Mouse (Mus musculus): ENCODE measurements around the gene Gigyf2.
"Not testable (repeated sequence)": the region's sequence is repeated elsewhere in the genome, so short reads cannot be mapped to it uniquely, and the experiment has no call there.

The Gigyf2 gene

DNA sequence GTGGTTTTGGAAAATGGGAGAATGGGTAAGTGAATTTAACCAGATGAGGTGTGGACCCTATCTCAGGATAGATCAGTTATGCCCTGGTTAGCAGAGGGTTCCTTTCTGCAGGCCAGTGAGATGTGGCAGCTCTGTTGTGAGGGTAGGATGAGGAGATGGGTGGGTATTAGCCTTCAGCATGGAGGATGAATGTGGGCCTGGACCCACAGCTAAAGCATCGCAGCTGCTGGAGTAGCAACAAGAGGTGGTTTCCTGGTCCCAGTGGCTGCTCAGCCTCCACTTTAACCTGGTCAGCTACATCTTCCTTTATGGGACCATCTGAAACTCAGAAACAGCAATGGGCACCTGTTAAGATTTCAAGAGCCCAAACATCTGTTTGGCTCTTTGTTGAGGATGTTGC lies 129.6 kb downstream of the Gigyf2 start:
- no peak for DNase-seq

DNA sequence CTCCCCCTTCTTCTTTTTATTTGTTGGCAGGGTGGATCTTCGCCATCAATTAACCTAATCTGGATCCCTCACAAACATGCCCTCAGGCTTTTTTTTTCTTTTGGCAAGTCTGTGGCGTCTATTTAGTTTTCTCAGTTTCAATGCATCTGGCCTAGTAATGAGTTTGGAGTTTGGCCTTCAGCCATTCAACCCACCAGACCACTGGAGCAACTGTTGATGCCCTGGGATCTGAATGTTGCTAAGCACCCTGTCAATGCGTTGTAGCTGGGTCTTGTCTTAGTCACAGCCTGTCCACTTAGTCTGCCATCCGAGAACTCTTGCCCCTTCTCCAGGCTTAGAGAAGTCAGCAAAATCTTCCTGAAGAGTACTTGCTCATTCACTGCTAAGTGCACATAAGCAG lies 131.2 kb downstream of the Gigyf2 start:
- no peak for DNase-seq

DNA sequence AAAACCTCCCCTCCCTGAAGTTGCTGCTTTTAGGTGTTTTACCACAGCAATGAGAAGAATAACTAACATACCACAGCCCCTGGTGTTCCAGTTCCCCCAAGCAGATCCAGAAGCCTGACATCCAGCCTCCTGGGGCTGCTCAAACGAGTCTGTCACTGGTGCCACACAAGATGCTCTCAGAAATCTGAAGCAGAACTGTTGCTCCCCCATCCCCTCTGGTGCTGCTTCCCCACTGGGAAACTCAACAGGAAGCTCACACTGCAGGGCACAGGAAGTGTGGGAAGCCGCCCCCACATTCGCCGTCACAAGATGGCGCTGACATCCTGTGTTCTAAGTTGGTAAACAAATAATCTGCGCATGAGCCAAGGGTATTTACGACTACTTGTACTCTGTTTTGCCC lies 133.1 kb downstream of the Gigyf2 start:
- not testable (repeated sequence) for DNase-seq

DNA sequence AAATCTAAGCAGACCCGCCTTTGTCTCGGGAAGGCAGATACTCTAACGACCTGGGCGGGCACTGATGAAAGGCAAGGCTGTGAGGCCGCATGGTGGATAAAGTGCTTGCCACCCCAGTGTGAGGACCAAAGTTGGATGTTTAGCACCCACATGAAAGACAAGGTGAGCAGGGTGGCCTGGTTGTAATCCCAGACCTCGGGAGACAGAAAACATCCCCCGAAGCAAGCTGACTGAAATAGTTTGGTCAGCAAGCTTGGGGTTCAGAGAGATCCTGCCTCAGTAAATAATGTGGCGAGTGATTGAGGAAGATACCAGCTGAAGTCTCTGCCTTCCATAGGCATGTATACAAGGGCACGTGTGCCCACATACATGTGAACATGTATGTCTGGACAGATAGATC lies 140.7 kb downstream of the Gigyf2 start:
- no peak for DNase-seq

DNA sequence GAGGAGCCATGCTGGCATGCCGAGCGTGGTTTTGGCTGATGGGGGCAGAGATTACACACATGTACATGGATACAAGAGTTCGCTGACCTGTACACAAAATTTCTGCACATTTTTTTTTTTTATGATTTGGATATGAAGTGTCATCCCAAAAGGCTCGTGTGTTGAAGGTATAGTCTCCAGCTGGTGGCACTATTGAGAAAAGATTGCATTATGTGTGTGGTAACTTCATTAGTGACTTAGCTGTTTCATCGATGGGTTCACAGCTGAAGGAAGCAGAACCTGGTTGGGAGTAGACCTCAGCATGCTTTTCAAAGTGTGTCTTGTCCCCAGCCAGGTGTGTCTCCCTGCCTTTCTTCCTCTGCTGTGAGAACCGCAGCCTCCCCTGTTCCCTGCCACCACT lies 141.5 kb downstream of the Gigyf2 start:
- DNase-seq, result no peak

DNA sequence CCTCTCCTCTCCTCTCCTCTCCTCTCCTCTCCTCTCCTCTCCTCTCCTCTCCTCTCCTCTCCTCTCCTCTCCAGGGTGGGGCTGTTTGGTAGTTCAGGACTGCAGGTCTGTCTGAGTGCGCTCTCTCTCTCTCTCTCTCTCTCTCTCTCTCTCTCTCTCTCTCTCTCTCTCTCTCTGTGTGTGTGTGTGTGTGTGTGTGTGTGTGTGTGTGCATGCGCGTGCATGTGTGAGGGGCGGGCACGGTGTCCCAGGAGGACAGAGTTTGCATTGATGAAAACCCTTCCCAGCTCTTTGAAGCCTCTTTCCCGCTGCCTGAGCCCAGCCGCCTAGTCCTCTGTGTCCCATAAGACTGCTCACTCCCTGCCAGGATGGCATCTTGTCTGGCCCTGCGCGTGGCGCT lies 143.2 kb downstream of the Gigyf2 start, which contains the start of gene Snorc:
Gene Snorc, plus strand, starts transcription at position 301 of the 400 bp plus-strand sequence.
- DNase-seq, result not testable (repeated sequence)

DNA sequence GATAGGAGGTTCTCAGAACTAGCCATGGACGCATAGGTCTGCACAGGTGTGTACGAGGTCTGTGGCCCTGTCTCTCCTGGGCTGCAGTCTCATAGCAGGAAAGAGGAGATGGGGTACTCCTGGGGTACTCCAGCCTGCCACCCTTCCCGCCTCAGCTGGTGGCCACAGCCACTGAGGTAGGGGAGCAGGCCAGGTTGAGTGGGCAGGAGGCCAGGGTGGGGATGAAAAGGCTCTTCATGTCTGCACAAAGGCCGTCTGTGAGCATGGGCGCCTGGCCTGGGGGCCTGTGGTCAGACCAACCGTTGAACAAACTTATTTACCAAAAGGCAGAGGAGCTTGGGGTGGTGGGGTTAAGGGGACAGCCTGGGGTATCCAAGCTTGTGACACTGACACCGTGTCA lies 145.1 kb downstream of the Gigyf2 start:
- DNase-seq, result no peak

DNA sequence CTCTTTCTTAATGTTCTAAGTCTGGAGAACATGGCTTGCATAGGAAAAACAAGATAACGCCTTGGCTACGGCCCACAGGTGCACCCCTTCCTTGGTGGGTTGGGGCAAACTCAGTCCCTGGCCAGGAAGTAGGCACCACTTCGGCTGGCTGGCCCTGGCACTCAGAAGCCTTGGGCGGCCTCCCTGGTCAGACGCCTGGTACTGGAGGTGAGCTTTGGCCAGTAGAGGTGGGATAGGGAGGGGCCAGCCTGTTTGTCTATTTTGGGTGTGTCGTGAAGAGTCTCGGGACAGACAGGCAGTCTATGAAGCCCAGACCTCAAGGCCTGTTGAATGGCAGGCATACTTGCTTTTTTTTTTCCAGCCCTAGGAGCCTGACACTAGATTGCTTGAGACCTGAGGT lies 145.8 kb downstream of the Gigyf2 start:
- DNase-seq, result no peak

DNA sequence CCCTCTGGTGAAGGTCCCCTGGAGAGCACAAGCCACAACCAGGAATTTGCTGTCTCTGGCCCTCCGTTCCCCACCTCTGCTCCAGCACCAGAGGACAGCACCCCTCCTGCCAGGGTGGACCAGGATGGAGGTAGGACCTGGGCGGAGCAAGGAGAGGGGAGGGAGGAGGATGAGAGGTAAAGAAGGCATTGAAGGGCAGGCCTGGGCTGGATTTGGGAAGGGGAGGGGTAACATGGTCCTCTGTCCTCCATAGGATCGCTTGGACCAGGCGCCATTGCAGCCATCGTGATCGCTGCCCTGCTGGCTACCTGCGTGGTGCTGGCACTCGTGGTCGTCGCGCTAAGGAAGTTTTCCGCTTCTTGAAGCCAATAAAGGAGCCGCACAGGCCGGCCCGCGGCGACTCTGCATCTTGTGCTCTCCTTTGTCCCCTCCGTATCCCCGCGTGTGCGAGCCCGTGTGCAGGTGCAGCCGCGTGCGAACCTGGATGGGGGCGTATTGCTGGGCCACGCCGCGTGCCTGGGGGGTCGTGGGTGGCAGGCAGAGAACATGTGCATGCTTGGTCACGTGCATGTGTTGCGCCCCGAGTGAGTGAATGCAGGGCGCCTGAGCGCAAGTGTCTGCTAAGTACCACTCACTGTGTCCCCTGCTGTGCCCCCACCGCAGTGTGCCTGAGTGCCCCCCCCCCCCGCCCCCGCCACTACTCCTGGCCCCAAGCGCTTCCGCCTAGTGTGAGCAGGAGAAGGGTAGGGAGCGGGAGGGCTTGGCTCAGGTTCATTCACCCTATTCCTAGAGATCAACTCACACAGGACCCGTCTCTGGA lies 148.5 kb downstream of the Gigyf2 start:
- DNase-seq, result peak; percentile 48

DNA sequence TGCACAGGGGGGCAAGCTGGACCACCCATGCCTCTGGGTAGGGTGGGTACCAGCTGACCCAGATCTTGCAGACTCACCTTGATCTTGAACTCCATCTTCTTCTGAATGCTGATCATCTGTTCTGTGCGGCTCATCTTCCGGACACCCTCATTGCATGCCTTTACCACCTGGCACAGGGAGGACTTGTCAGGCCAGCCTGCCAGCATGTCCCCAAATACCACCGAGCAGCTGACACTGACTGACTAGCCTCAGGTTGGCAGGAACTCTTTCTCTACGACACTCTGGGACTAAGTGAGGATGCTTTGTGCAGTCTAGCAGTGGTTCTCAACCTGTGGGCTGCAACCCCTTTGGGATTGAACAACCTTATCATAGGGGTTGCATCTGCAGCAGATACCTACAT lies 155.7 kb downstream of the Gigyf2 start:
- DNase-seq, result no peak

DNA sequence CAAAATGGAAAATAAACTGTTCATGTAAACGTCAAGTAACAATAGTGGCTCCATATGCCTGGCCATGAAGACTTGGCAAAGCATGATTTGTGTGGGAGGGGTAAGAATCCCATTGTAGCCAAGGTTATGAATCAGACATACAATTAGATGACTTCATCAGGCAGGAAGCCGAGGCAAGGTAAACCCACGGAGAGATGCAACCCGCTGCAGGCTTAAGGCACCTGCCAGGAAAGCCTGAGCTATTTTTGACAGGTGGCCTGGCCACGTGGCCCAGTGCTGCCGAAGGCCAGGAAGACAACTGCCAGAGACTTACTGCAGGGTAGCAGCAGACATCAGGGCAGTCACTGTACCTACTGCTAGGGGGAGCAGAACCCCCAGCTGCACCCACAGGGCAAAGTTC lies 159.6 kb downstream of the Gigyf2 start:
- DNase-seq, result no peak

DNA sequence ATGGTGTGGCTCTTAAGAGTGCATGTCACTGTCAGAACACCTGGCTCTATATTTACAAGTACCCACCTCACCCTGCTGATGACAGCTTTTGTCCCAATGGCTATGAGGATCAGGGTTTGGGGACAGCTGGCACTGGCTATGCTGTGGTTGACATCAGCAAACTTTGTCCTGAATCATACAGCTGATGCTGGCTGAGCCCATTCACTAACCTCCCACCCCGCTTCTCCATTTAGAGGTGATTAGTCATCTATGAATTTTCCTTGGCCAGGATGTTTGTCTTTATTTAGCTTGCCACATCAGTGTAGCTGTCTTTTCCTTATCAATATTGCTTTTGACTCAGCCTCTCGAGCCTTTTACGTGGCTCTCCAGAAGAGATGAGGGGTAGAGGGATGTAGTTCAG lies 165.5 kb downstream of the Gigyf2 start:
- no peak for DNase-seq

DNA sequence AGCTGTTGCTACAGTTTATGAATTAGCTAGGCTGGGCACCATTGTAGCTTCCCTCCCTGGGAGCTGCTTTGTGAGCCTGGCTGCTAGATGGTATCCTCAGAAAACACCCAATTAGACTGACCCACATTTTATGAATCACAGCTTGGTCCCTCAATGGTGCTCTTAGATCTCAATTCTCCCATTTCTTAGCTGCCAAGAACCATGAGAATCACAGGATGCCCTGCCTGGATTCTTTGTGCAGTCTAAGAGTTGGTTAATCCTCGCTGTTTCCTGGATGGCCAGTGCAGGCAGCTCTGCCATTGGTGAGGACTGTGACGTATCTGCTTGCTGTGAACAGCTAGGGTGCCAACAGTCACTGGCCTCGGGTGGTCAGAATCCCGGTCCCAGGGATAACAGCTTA lies 166.7 kb downstream of the Gigyf2 start:
- no peak for DNase-seq

All from right cerebral cortex, postnatal 4 days (tissue).